Comparison of ENCODE assay signal across 20 mouse cellular contexts in the genomic region with DNA sequence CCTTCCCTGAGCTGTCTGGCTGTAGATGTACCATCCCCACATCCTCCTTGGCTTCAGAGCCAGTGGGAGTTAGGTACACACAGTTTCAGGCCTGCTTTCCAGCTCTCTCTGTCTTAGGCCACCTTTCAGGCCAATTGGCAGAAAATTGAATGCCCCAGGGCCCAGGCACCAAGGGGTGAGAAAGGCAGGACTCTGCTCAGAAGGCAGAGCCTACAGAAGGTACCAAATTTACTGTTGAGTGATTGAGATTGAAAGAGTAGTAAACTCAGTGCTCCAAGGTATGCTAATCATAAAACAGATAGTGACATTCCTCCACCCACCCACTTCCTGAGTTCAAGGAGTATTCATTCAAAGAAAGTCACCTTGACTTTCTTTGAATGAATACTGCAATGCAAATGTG. TPM values are rescaled to one million over a fixed set of nuclear protein-coding genes. Genes with fewer than 3 reads are reported as not detected.
DNase-seq lines count a peak whose midpoint lies in the region; ATAC-seq and TF ChIP-seq lines count a peak whose summit lies in the region.
"Had no signal": no experiment of that assay in that cellular context is flagged by ENCODE, and none has a peak within 500 bp of the region (broad histone marks: within the 10 kb centered on the region; RNA-seq: fewer than 3 reads in every experiment).

No protein-coding gene starts in this region.

- peaks cover 37 to 38% of the 10 kb centered on the region in 2 experiments for H3K4me1 ChIP-seq in liver, embryonic 14.5 days (replicated peaks; ENCODE audit: control insufficient read depth in 2 of 2, insufficient read depth in 2 of 2, low read length in 1 of 2)
- peaks cover 33% of the 10 kb centered on the region for H3K4me1 ChIP-seq in liver, postnatal 0 days (ENCODE audit: insufficient read depth)
- H3K4me1 ChIP-seq in liver, embryonic 15.5 days (replicated peaks) = peaks cover 82% of the 10 kb centered on the region

- no peaks in the 10 kb centered on the region for H3K9me3 ChIP-seq in liver, embryonic 14.5 days (ENCODE audit: control insufficient read depth, low read length)
- no peaks in the 10 kb centered on the region for H3K9me3 ChIP-seq in liver, postnatal 0 days (ENCODE audit: low read length)
- H3K9me3 ChIP-seq in liver, embryonic 15.5 days (replicated peaks) = no peaks in the 10 kb centered on the region
- H3K9me3 ChIP-seq: embryonic facial prominence, embryonic 15.5 days; forebrain, embryonic 15.5 days; hindbrain, embryonic 10.5 days had no signal

- H3K36me3 ChIP-seq in liver, embryonic 14.5 days (replicated peaks; ENCODE audit: control insufficient read depth, insufficient read depth, low read depth) = peaks cover 61% of the 10 kb centered on the region
- peaks cover 55% of the 10 kb centered on the region for H3K36me3 ChIP-seq in liver, postnatal 0 days (replicated peaks; ENCODE audit: insufficient read depth, low read length)
- peaks cover 67% of the 10 kb centered on the region for H3K36me3 ChIP-seq in liver, embryonic 15.5 days (replicated peaks)
- H3K36me3 ChIP-seq: embryonic facial prominence, embryonic 15.5 days; forebrain, embryonic 15.5 days had no signal

- no peak overlapping the region for H3K4me2 ChIP-seq in liver, embryonic 14.5 days (ENCODE audit: low read depth)
- H3K4me2 ChIP-seq in liver, postnatal 0 days (ENCODE audit: low read depth, low read length) = no peak overlapping the region
- H3K4me2 ChIP-seq in liver, embryonic 15.5 days = no peak overlapping the region
- H3K4me2 ChIP-seq: embryonic facial prominence, embryonic 15.5 days; forebrain, embryonic 15.5 days; heart, embryonic 11.5 days; hindbrain, embryonic 14.5 days had no signal

- TF ChIP-seq CTCF in liver, embryonic 14.5 days (IDR thresholded peaks at IDR 0.05; ENCODE audit: low read depth) = no peak
- TF ChIP-seq CTCF in liver, postnatal 0 days (IDR thresholded peaks at IDR 0.05; ENCODE audit: low read depth) = no peak

- H3K4me3 ChIP-seq in liver, embryonic 14.5 days (ENCODE audit: insufficient read depth in 1 of 2, low read depth in 2 of 2, low read length in 2 of 2) = no peak overlapping the region
- H3K4me3 ChIP-seq in liver, postnatal 0 days (ENCODE audit: low read depth, low read length) = no peak overlapping the region
- H3K4me3 ChIP-seq in liver, embryonic 15.5 days (replicated peaks) = no peak overlapping the region
- H3K4me3 ChIP-seq: embryonic facial prominence, embryonic 15.5 days; forebrain, embryonic 15.5 days; hindbrain, embryonic 10.5 days had no signal

- no peak for TF ChIP-seq EP300 in liver, embryonic 14.5 days (IDR thresholded peaks at IDR 0.05; ENCODE audit: low read depth)
- no peak for TF ChIP-seq EP300 in liver, postnatal 0 days (IDR thresholded peaks at IDR 0.05; ENCODE audit: low read depth)

- peak overlapping the region; percentile 49; the same call in 1 of the 2 replicates for H3K27ac ChIP-seq in liver, embryonic 14.5 days
- no peak overlapping the region for H3K27ac ChIP-seq in liver, postnatal 0 days (ENCODE audit: low read depth)
- peak overlapping the region; percentile 56 for H3K27ac ChIP-seq in liver, embryonic 15.5 days (replicated peaks)
- H3K27ac ChIP-seq: embryonic facial prominence, embryonic 15.5 days; forebrain, embryonic 15.5 days; hindbrain, embryonic 10.5 days; hindbrain, embryonic 14.5 days had no signal

- H3K27me3 ChIP-seq in liver, embryonic 14.5 days (ENCODE audit: control insufficient read depth, insufficient read depth, low read length) = no peaks in the 10 kb centered on the region
- no peaks in the 10 kb centered on the region for H3K27me3 ChIP-seq in liver, postnatal 0 days (ENCODE audit: insufficient read depth, low read length)
- no peaks in the 10 kb centered on the region for H3K27me3 ChIP-seq in liver, embryonic 15.5 days
- H3K27me3 ChIP-seq: embryonic facial prominence, embryonic 15.5 days; forebrain, embryonic 15.5 days; Patski had no signal

- no peak for DNase-seq in liver, embryonic 14.5 days (ENCODE audit: low read depth in 3 of 3, low spot score in 3 of 3)
- no peak for DNase-seq in liver, postnatal 0 days
- peak; percentile 12 for DNase-seq in ES-CJ7 (ENCODE audit: low read depth, low spot score)
- no peak for DNase-seq in heart, adult 8-10 months (ENCODE audit: low spot score)
- no peak for DNase-seq in urinary bladder, postnatal 10 days (ENCODE audit: low spot score)
- DNase-seq: adrenal gland, adult 8-10 months; adrenal gland, postnatal 36 days; cerebellum, adult 2 months; cerebellum, postnatal 10 days; gastrocnemius, postnatal 10 days; heart, adult 18-20 months had no signal

- no peak for ATAC-seq in liver, embryonic 14.5 days (ENCODE audit: insufficient read depth)
- no peak for ATAC-seq in liver, postnatal 0 days
- ATAC-seq in liver, embryonic 15.5 days (ENCODE audit: insufficient read depth) = no peak
- ATAC-seq: forebrain, embryonic 15.5 days; Patski had no signal

- no peak overlapping the region for H3K9ac ChIP-seq in liver, embryonic 14.5 days (replicated peaks)
- no peak overlapping the region for H3K9ac ChIP-seq in liver, postnatal 0 days (replicated peaks)
- H3K9ac ChIP-seq in liver, embryonic 15.5 days = no peak overlapping the region
- H3K9ac ChIP-seq: embryonic facial prominence, embryonic 15.5 days; forebrain, embryonic 15.5 days; hindbrain, embryonic 14.5 days had no signal

RNA-seq across cellular contexts. Expression of gene Ube2l6, which starts 10.7 kb away (rescaled TPM):
- polyA plus RNA-seq in liver, embryonic 14.5 days (2012; rRNA removed) = 243 and 304 TPM in 2 replicates
- 469 and 479 TPM in 2 replicates for polyA plus RNA-seq in liver, embryonic 14.5 days (2014; fragmentation: Nextera tagmentation; extraction: Ambion mirVana)
- polyA plus RNA-seq in liver, postnatal 0 days (2015; fragmentation: Nextera tagmentation; extraction: Ambion mirVana) = 276 and 305 TPM in 2 replicates
- 533 and 556 TPM in 2 replicates for polyA plus RNA-seq in liver, embryonic 15.5 days (2015; fragmentation: Nextera tagmentation; extraction: Ambion mirVana)
- 10 to 100 TPM; 11.8 to 37.6 (median 13.6) TPM for total RNA-seq in heart, adult 8-10 months (2022)

RNA-seq across cellular contexts. Expression of gene Smtnl1, which starts 13.1 kb away (rescaled TPM):
- polyA plus RNA-seq in liver, embryonic 14.5 days (2012; rRNA removed) = 0.09 and 0.38 TPM in 2 replicates
- 0.23 and 0.25 TPM in 2 replicates for polyA plus RNA-seq in liver, embryonic 14.5 days (2014; fragmentation: Nextera tagmentation; extraction: Ambion mirVana)
- polyA plus RNA-seq in liver, postnatal 0 days (2015; fragmentation: Nextera tagmentation; extraction: Ambion mirVana) = 0.15 and 0.98 TPM in 2 replicates
- 0.40 and 0.56 TPM in 2 replicates for polyA plus RNA-seq in liver, embryonic 15.5 days (2015; fragmentation: Nextera tagmentation; extraction: Ambion mirVana)
- under 1 TPM in 2 of 4 experiments, not detected in 2; 0.14 to 0.16 TPM for total RNA-seq in heart, adult 8-10 months (2022)
- total RNA-seq: adrenal gland, adult 8-10 months; adrenal gland, postnatal 36 days; heart, adult 18-20 months; heart, postnatal 25 days had no signal
- polyA plus RNA-seq: cerebellum, adult 2 months; forebrain, embryonic 11.5 days; forebrain, embryonic 15.5 days; hindbrain, embryonic 14.5 days; Patski had no signal

RNA-seq across cellular contexts. Expression of gene Timm10, which starts 17.5 kb away (rescaled TPM):
- polyA plus RNA-seq in liver, embryonic 14.5 days (2012; rRNA removed) = 39.8 and 46.6 TPM in 2 replicates
- polyA plus RNA-seq in liver, embryonic 14.5 days (2014; fragmentation: Nextera tagmentation; extraction: Ambion mirVana) = 40.6 and 41.5 TPM in 2 replicates
- 59.8 and 63.9 TPM in 2 replicates for polyA plus RNA-seq in liver, postnatal 0 days (2015; fragmentation: Nextera tagmentation; extraction: Ambion mirVana)
- 33.3 and 37.0 TPM in 2 replicates for polyA plus RNA-seq in liver, embryonic 15.5 days (2015; fragmentation: Nextera tagmentation; extraction: Ambion mirVana)
- total RNA-seq in heart, adult 8-10 months (2022) = 100 to 1,000 TPM; 119 to 134 (median 122) TPM

RNA-seq across cellular contexts. Expression of gene Slc43a1, which starts 29.3 kb away (rescaled TPM):
- 144 and 151 TPM in 2 replicates for polyA plus RNA-seq in liver, embryonic 14.5 days (2012; rRNA removed)
- polyA plus RNA-seq in liver, embryonic 14.5 days (2014; fragmentation: Nextera tagmentation; extraction: Ambion mirVana) = 174 and 198 TPM in 2 replicates
- 67.8 and 74.2 TPM in 2 replicates for polyA plus RNA-seq in liver, postnatal 0 days (2015; fragmentation: Nextera tagmentation; extraction: Ambion mirVana)
- 190 and 203 TPM in 2 replicates for polyA plus RNA-seq in liver, embryonic 15.5 days (2015; fragmentation: Nextera tagmentation; extraction: Ambion mirVana)
- total RNA-seq in heart, adult 8-10 months (2022) = 1 to 10 TPM; 1.6 to 2.8 (median 2.2) TPM

RNA-seq across cellular contexts. Expression of gene Serping1, which starts 34.1 kb away (rescaled TPM):
- polyA plus RNA-seq in liver, embryonic 14.5 days (2012; rRNA removed) = 32.4 and 35.4 TPM in 2 replicates
- polyA plus RNA-seq in liver, embryonic 14.5 days (2014; fragmentation: Nextera tagmentation; extraction: Ambion mirVana) = 45.4 and 61.5 TPM in 2 replicates
- polyA plus RNA-seq in liver, postnatal 0 days (2015; fragmentation: Nextera tagmentation; extraction: Ambion mirVana) = 344 and 356 TPM in 2 replicates
- 84.2 and 102 TPM in 2 replicates for polyA plus RNA-seq in liver, embryonic 15.5 days (2015; fragmentation: Nextera tagmentation; extraction: Ambion mirVana)
- total RNA-seq in heart, adult 8-10 months (2022) = 10 to 100 TPM; 58.4 to 76.5 (median 69.2) TPM
